Mouse (Mus musculus) cortical plate, adult 2 months (tissue): ENCODE results near the gene Eipr1. TPM values are rescaled to one million over a fixed set of nuclear protein-coding genes. Genes with fewer than 3 reads are reported as not detected.

Experiments used
- H3K27ac ChIP-seq: fragments of 200-500 bp; 2 replicates; pipeline ENCODE4 v1.5.1; 2012; ENCODE audit warnings: low read length, control low read depth, inconsistent platforms; ENCODE audit not compliant: insufficient read depth
- H3K4me1 ChIP-seq: fragments of 200-500 bp; 2 replicates; pipeline ENCODE4 v1.6.1; 2011; ENCODE audit warnings: low read length; ENCODE audit not compliant: control insufficient read depth, insufficient read depth
- H3K4me3 ChIP-seq: fragments of 200-500 bp; 2 replicates; pipeline ENCODE4 v1.5.1; 2011; ENCODE audit warnings: mild to moderate bottlenecking, low read length, control low read depth; ENCODE audit not compliant: insufficient read depth
- CTCF ChIP-seq: fragments of 200-500 bp; IDR thresholded peaks from 2 replicates; pipeline ENCODE4 v1.5.1; 2011; ENCODE audit warnings: mild to moderate bottlenecking, control low read depth, low read length; ENCODE audit not compliant: insufficient read depth; ENCODE audit errors: extremely low read depth
- POLR2A ChIP-seq: fragments of 200-500 bp; IDR thresholded peaks from 2 replicates; pipeline ENCODE4 v1.6.1; 2011; ENCODE audit warnings: mild to moderate bottlenecking, low read length, control low read depth; ENCODE audit not compliant: insufficient read depth; ENCODE audit errors: extremely low read depth
- polyA plus RNA-seq: library from polyadenylated mRNA; depleted of rRNA; stranded (reverse); fragments of >200 nt; gene quantifications from 2 replicates; pipeline ENCODE4 v1.2.3, GENCODE M21; 2012; rRNA removed

The Eipr1 gene
- 60.0 and 60.1 TPM in 2 replicates for polyA plus RNA-seq

GRCm38 (mm10) chr12:28751508-28752263, at the start of gene Eipr1:
TSS of gene Eipr1 (plus strand) at chr12:28751803.
- Histone ChIP-seq H3K4me3 (peak within 1 kb of the TSS; percentile 93), H3K27ac (peak within 1 kb of the TSS; percentile 14; the same call in 1 of the 2 replicates), H3K4me1 (peaks cover 4% of the 10 kb centered on the region)
- TF ChIP-seq CTCF: no peak
- TF ChIP-seq POLR2A: peak; percentile 78; the same call in 1 of the 2 replicates

GRCm38 (mm10) chr12:28704381-28704780, 47.2 kb upstream of the Eipr1 start:
- TF ChIP-seq CTCF (0 out of 2 replicates have a peak, but pooled peaks have one; percentile 15), POLR2A (no peak)
- Histone ChIP-seq H3K27ac (no peak overlapping the region), H3K4me3 (no peak overlapping the region), H3K4me1 (peaks cover 9% of the 10 kb centered on the region)

GRCm38 (mm10) chr12:28705204-28705603, 46.4 kb upstream of the Eipr1 start:
- TF ChIP-seq CTCF (no peak), POLR2A (no peak)
- Histone ChIP-seq H3K4me3 (no peak overlapping the region), H3K27ac (no peak overlapping the region), H3K4me1 (peaks cover 9% of the 10 kb centered on the region)

GRCm38 (mm10) chr12:28708154-28708553, 43.4 kb upstream of the Eipr1 start:
- Histone ChIP-seq H3K27ac (no peak overlapping the region), H3K4me1 (peaks cover 12% of the 10 kb centered on the region), H3K4me3 (no peak overlapping the region)
- no peak for TF ChIP-seq CTCF

GRCm38 (mm10) chr12:28710566-28711185, 40.9 kb upstream of the Eipr1 start:
- Histone ChIP-seq H3K4me3 (no peak overlapping the region), H3K27ac (peak overlapping the region; percentile 93), H3K4me1 (peaks cover 10% of the 10 kb centered on the region)
- TF ChIP-seq POLR2A (peak; percentile 42; the same call in 1 of the 2 replicates), CTCF (no peak)

- no peak for TF ChIP-seq CTCF
- TF ChIP-seq POLR2A: no peak
- Histone ChIP-seq H3K27ac (peak overlapping the region; percentile 43), H3K4me1 (peaks cover 7% of the 10 kb centered on the region), H3K4me3 (no peak overlapping the region)
Observed at GRCm38 (mm10) chr12:28714822-28715632, 36.6 kb upstream of the Eipr1 start.

- Histone ChIP-seq H3K27ac (no peak overlapping the region), H3K4me3 (no peak overlapping the region), H3K4me1 (no peaks in the 10 kb centered on the region; the same call in 1 of the 2 replicates)
- no peak for TF ChIP-seq POLR2A
- no peak for TF ChIP-seq CTCF
Observed at GRCm38 (mm10) chr12:28717066-28717465, 34.5 kb upstream of the Eipr1 start.

- Histone ChIP-seq H3K4me1 (no peaks in the 10 kb centered on the region; the same call in 1 of the 2 replicates), H3K4me3 (no peak overlapping the region), H3K27ac (no peak overlapping the region)
- TF ChIP-seq CTCF (no peak), POLR2A (no peak)
Observed at GRCm38 (mm10) chr12:28718106-28718505, 33.5 kb upstream of the Eipr1 start.

GRCm38 (mm10) chr12:28724366-28724765, 27.2 kb upstream of the Eipr1 start:
- H3K4me3 ChIP-seq: no peak overlapping the region
- TF ChIP-seq CTCF (no peak), POLR2A (no peak)
- H3K27ac ChIP-seq: no peak overlapping the region
- H3K4me1 ChIP-seq: no peaks in the 10 kb centered on the region

GRCm38 (mm10) chr12:28726204-28726603, 25.4 kb upstream of the Eipr1 start:
- no peak for TF ChIP-seq POLR2A
- TF ChIP-seq CTCF: no peak
- H3K27ac ChIP-seq: no peak overlapping the region
- H3K4me1 ChIP-seq: no peaks in the 10 kb centered on the region
- H3K4me3 ChIP-seq: no peak overlapping the region
